Mouse (Mus musculus): Measurements from ENCODE around the gene Dnah6.

DNA sequence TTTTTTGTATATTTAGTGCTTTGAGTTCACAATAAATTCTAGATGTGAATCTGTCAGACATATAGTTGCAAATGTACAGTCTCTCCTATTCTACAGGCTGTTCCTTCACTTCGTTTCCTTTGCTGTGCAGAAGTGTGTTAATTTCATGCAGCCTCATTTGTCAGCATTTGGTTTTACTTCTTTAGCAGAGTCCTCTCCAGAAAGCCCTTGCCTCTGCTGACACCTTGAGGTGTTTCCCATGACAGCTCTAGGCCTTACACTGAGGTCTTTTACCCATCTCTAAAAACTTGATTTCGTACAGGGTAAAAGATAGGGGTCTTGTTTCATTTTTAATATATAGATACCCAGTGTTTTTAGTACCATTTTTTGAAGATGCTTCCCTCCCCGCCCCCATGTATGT lies 54.2 kb downstream of the Dnah6 start:
- TF ChIP-seq CTCF (IDR thresholded peaks at IDR 0.05; ENCODE audit: borderline replicate concordance, extremely low read depth, insufficient read depth, insufficient read length) (no peak), POLR2A (IDR thresholded peaks at IDR 0.05; ENCODE audit: borderline replicate concordance, extremely low read depth, insufficient read depth, insufficient read length, poor library complexity, severe bottlenecking) (no peak)
